Mouse (Mus musculus): Measurements from ENCODE around the gene Taf7l.

The Taf7l gene

DNA sequence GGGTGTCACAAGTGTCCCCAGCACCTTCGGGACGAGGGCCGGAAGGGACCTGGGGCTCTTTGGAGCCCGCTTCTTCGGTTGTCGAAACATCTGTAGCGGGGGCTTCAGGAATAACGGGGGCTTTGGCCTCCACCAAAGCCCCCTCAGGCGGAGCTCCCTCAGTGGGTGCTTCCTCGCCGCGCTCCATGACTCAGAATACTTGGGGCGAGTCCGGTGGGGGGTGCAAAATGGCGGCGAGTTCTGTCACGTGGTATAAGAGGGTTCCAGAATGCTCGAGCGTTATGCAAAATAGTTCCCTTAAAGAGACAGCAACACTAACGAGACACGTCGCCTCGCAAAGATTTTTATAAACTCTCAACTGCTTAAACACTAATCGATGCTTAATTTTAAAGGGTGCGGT lies at the start of gene Taf7l:
Gene Taf7l (minus strand): TSS at position 201 of the 400 bp plus-strand sequence.
- peak; percentile 2 for DNase-seq (ENCODE audit: low read depth, low spot score)

DNA sequence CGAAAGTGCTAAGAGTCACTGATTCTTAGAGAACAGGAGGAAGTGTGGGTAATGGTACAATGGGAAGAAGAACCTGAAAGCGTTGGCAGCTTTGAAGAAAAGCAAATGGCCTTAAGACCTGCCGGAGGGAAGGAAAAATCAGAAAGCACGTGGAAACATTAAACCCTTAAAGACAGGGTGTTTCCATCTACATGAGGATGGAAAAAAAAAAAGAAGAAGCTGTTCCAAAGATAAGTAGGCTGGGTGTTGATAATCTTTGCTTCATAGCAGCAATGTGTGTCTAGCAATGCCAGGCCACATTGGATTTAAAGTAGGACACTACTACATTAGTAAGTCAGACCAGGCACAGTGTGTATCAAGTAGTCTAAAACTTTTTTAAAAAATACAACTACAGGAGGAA lies 49.0 kb upstream of the Taf7l start:
- DNase-seq (ENCODE audit: low read depth, low spot score): no peak

DNA sequence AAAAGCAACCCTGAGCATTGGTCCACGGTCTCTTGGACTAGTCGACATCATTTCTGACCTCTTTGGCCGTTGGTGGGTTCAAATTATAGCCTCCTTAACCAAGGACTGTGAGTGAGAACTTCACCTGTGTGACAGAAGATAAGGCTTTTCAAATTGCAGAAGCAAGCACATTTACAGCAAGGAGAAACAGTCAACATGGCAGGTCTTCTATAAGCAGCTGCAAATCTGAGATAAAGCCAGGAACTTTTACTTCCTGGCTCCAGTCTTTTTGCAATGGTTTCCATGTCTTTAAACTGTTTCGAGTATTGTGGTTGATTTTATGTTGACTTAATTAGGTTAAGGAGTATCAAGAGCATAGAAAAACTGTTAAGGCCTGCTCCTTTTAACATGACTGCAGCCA lies 47.5 kb upstream of the Taf7l start:
- no peak for DNase-seq (ENCODE audit: low read depth, low spot score)

DNA sequence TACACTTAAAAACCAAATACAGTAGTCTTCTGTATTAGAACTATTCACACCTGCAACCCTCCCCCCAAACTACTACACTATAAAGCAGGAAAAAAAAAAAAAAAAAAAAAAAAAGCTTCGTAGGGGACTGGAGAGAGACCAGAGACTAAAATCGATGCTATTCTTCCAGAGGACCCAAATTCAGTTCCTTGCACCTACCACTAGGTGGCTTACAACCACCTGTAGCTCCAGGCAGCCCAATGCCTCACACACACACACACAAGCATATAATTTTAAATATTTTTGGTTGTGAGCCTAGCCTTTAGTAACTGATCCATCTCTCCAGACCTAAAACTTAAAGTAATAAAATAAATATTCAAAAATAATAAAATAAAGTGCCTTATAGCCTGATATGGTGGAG lies 33.2 kb upstream of the Taf7l start:
- DNase-seq (ENCODE audit: low read depth, low spot score): peak; percentile 7

DNA sequence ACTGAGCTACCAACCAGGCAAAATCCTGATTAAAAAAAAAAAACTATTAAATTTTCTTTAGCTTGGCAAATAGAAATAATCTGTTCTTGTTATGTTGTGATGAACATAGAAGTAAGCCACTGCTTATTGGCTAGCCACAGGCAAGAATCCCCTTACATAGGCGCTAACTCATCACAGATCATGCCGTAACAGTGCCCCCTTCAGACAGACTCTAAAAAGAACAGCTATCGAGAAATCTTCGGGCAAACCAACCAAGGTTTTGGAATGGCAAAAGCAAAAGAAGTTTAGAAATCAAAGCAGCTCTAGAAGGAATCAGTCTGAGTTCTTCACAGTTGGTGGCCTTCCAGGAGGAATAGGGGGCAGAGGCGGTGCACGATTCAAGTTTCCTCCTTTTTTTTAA lies 31.7 kb upstream of the Taf7l start:
- DNase-seq (ENCODE audit: low read depth, low spot score): peak; percentile 3

DNA sequence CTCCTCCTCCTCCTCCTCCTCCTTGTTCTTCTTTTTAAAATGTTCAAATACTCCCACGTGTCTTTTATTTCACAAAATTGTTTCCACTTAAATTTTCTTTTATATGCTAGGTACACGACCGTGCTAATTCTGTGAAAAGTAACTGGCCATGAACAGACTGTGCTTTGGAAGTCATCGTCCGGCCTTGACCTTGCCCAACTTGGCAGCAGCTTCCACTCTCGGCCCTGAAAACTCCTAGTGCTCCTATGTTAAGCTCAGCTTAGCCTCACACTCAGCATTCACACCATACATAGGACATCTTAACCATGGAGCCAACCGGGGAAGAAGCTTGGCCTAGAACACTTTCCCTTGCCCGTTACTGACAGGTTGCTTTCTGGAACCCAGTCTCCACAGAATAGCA lies 24.4 kb upstream of the Taf7l start:
- no peak for DNase-seq (ENCODE audit: low read depth, low spot score)

DNA sequence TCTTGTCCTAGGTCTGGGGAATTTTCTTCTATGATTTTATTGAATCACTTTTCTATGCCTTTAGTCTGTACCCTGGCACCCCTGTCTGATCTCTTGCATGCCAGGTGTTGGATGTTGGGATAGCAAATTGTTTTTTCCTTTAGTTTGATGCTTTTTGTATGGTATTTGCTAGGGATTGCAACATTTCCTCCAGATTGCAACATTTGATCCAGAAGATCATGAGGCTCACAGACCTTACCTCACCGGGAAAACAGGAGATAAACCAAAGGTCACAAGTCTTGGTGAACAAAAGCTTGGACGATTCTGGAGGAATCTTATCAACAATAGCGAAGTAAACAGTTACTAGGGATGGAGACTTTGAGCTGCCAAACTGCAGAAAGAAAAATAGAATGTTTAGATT lies 5.4 kb upstream of the Taf7l start:
- DNase-seq (ENCODE audit: low read depth, low spot score): no peak

DNA sequence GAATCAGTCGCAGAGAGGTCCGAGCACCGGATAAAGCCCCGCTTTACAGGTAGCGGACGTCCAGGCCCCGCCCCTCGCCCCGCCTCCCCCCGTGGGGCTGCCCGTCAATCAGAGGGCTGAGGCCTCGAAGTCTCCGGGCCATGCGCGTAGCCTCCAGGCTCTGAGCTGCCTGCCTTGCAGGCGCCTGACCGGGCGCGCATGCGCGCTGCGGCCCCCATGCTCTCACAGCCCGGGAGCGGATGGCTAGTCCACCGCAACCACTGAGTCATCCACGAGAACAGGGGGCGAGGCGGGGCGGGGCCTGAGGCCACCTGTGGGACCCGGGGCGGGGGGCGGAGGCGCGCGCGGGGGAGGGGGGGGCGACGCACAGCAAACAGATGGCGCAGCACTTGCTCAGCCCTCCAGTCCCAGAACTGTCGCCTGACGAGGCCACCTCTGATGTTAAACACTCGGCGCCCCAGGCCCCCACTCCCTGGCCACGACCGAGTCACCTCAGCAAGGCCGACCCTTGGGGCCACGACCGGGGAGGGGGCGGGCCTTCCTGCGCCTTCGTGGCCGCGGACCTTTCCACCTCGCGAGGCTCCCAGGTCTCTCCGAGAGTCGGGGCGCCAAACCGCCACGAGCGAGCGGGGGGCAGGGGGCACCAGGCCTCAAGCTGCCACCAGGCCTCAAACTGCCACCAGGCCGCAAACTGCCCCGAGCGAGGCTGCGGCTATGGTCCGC lies 1.1 kb downstream of the Taf7l start:
- DNase-seq (ENCODE audit: low read depth, low spot score): peak; percentile 75

DNA sequence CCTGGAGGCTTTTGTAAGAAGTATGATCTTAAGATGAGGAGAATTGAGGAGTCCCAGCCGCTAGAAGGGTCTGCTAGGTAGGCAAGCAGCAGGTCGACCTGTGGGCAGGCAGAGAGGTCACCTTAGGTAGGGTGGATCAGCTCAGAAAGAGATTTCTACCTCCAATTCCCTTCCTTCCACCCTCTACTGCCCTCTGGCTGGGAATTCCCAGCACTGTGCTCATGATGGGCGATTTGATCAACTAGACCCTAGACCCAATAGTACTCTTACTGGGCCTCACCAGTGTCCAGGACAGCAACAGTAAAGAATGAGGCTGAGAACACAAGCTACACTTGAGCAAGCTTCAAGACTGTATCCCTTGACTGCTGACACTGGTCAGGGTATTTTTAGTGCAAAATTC lies 49.0 kb downstream of the Taf7l start:
- DNase-seq (ENCODE audit: low read depth, low spot score): no peak

DNA sequence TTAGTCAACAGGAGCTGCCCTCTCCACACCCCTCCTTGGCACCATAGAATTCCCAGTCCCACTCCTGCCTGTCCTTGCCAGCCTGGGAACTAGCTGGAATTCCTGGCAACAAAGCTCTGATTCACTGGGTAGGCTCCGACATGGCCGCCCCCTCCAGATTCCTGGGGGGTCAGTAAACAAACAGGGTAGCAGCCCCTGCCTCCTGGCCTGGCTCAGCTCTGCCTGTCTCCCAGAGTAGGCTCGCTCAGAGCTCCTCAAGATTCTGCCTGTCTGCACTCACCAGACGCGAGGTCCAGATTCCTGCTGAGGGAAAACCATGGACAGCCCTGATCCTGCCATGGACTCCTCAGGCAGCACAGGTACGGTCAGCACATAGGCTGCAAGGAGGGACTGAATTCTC lies 49.5 kb downstream of the Taf7l start:
- DNase-seq (ENCODE audit: low read depth, low spot score): no peak

DNA sequence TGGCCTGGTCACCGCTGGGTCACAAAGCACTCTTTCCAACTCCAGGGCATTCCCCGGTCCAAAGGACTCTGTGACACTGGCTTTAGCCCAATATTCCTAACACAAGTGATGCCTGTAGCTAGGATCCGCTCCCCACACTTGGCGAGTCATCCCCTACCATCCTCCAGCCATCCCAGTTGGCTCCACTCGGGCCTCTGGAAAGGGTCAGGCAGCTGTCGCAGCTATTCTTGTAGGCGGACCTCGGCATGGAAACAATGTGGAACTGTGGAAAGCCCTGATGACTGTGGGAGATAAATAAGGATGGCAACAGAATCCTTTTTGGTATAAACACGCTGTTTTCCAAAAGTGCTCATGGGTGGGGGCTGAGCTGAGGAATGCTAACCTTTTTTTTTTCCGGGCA lies 50.5 kb downstream of the Taf7l start:
- DNase-seq (ENCODE audit: low read depth, low spot score): no peak

DNA sequence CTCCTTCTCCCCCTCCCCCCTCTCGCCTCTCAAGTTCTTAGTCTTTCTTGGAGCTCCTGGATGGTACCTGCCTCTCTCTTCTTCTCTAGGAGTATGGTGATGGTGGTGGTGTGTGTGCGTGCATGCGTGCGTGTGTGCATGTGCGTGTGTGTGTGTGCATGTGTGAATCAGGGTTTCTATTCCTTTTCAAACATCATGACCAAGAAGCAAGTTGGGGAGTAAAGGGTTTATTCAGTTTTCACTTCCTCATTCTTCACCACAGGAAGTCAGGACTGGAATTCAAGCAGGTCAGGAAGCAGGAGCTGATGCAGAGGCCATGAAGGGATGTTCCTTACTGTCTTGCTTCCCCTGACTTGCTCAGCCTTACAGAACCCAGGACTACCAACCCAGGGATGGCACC lies 52.0 kb downstream of the Taf7l start:
- no peak for DNase-seq (ENCODE audit: low read depth, low spot score)

DNA sequence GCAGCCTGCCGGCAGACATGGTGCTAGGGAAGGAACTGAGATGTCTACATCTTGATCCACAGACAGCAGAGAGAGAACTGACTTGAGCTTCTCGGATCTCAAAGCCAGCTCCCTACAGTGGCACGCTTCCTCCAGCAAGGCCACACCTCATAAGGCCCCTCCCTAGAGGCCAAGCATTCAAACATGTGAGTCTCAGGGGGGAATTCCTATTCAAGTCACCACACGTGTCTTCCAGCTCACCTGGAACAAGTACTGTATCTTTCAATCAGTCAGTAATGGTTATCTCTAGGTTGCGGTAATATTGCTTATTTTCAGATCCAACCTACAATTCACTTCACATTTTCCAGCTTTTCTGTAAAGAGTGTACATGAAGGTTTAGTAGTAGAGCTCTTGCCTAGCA lies 56.2 kb downstream of the Taf7l start:
- no peak for DNase-seq (ENCODE audit: low read depth, low spot score)

DNA sequence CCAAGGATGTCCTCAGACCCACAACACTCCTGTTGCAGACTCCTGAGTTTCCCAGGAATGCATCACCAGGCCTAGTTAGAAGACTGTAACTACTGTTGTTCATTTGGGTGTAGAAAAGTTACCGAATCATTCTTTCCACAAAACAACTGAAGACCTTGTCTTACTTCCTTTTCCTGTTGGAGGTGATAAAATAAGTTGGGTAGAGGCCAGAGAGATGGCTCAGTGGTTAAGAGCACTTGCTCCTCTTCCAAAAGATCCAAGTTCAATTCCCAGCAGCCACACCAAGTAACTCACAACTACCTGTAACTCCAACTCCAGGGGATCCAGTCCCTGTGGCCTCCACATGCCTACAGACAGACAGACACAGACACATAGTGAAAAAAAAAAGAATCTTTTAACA lies 64.2 kb downstream of the Taf7l start:
- no peak for DNase-seq (ENCODE audit: low read depth, low spot score)
